Mouse (Mus musculus) liver, embryonic 14.5 days (tissue): ENCODE data around the gene Iqce. TPM values are rescaled to one million over a fixed set of nuclear protein-coding genes. Genes with fewer than 3 reads are reported as not detected.
A peak's percentile ranks its signal among the peaks of the same experiment; 100 is the strongest.

Source experiments
- ATAC-seq: fragments of 200-750 bp; cut with Nextera tagmentation; 2 replicates; pipeline ENCODE4 v1.8.0; 2017; ENCODE audit warnings: moderate number of reproducible peaks, mild to moderate bottlenecking, moderate library complexity; ENCODE audit not compliant: insufficient read depth
- DNase-seq, 3 experiments: peaks; one replicate each; pipeline ENCODE4 v3.0.0-alpha.2; 2012 to 2013; ENCODE audit warnings: low read depth in 3 of 3, low spot score in 3 of 3
- H3K27ac ChIP-seq: fragments of 300-500 bp; sonication (generic); 2 replicates; pipeline ENCODE4 v1.5.1; 2014; ENCODE audit warnings: moderate library complexity, mild to moderate bottlenecking, control low read depth, inconsistent platforms
- H3K27me3 ChIP-seq: fragments of 300-500 bp; sonication (generic); 2 replicates; pipeline ENCODE4 v1.6.1; 2014; ENCODE audit warnings: mild to moderate bottlenecking, low read length, moderate library complexity; ENCODE audit not compliant: control insufficient read depth, insufficient read depth
- H3K36me3 ChIP-seq: fragments of 300-500 bp; sonication (generic); replicated peaks from 2 replicates; pipeline ENCODE4 v1.6.1; 2014; ENCODE audit warnings: low read depth; ENCODE audit not compliant: control insufficient read depth, insufficient read depth
- H3K4me1 ChIP-seq, 2 experiments: fragments of 200-500 bp in 1 of 2; fragments of 300-500 bp in 1 of 2; sonication (generic) in 1 of 2; replicated peaks; 2 replicates each; pipeline ENCODE4 v1.6.1; 2012 to 2014; ENCODE audit warnings: antibody characterized with exemption in 1 of 2, inconsistent platforms in 1 of 2, low read length in 1 of 2; ENCODE audit not compliant: control insufficient read depth in 2 of 2, insufficient read depth in 2 of 2
- H3K4me2 ChIP-seq: fragments of 300-500 bp; sonication (generic); 2 replicates; pipeline ENCODE4 v1.6.1; 2014; ENCODE audit warnings: low read depth, mild to moderate bottlenecking, control low read depth, moderate library complexity
- H3K4me3 ChIP-seq, 2 experiments: fragments of 200-500 bp in 1 of 2; fragments of 300-500 bp in 1 of 2; sonication (generic) in 1 of 2; 2 replicates each; pipeline ENCODE4 v1.5.1; 2012 to 2014; ENCODE audit warnings: low read depth in 2 of 2, low read length in 2 of 2, mild to moderate bottlenecking in 2 of 2, control low read depth in 1 of 2, inconsistent platforms in 1 of 2, moderate library complexity in 1 of 2; ENCODE audit not compliant: insufficient read depth in 1 of 2
- H3K9ac ChIP-seq: fragments of 300-500 bp; sonication (generic); replicated peaks from 2 replicates; pipeline ENCODE4 v1.6.1; 2014; ENCODE audit warnings: mild to moderate bottlenecking, control low read depth, moderate library complexity
- H3K9me3 ChIP-seq: fragments of 300-500 bp; sonication (generic); 2 replicates; pipeline ENCODE4 v1.6.1; 2016; ENCODE audit warnings: low read length, mixed read lengths; ENCODE audit not compliant: control insufficient read depth
- CTCF ChIP-seq: IDR thresholded peaks from 2 replicates; pipeline ENCODE4 v1.5.1; 2016; ENCODE audit warnings: antibody characterized with exemption, low read depth, control low read depth
- EP300 ChIP-seq: IDR thresholded peaks from 2 replicates; pipeline ENCODE4 v1.6.1; 2016; ENCODE audit warnings: antibody characterized with exemption, low read depth
- WGBS: fragments of 180-500 bp; shearing (Covaris S2); extraction: QIAGEN DNeasy Blood & Tissue Kit; methylation state at CpG from one replicate; pipeline ENCODE4 v1.1.7; 2014; ENCODE audit not compliant: insufficient replicate concordance; 5-methylcytosine and 5-hydroxymethylcytosine counted together
- polyA plus RNA-seq, 2 experiments: library from polyadenylated mRNA; depleted of rRNA in 1 of 2; stranded (reverse) in 1 of 2; unstranded in 1 of 2; fragments of >200 nt; fragmentation: Nextera tagmentation in 1 of 2; extraction: Ambion mirVana in 1 of 2; gene quantifications; 2 replicates each; pipeline versions ENCODE4 v1.2.1 to v1.2.3; 2012 to 2014

The Iqce gene
- polyA plus RNA-seq, 2 experiments, result 3.4 to 3.8 TPM

DNA sequence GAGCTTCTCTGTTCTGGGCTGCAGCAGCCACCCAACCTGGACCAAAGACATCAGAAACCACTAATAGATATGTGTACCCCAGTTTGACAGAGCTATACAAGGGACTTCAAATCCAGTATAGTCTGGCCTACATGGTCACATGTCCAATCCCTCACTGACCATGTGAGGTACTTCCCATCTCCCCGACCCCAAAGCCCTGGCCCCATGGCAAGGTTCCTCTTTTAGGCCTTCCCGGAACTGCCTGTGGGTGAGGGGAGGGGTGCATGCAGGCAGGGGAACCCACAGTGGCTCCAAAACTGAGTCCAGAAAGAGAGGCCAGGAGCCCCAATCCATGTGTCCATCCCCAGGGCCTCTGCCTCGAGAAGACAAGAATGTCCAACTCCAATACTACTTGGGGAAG, 60.1 kb downstream of the Iqce start:
- TF ChIP-seq EP300 (no peak), CTCF (no peak)
- ATAC-seq, result no peak
- 29% methylated on average over 3 of the region's 3 CpGs for WGBS
- no peaks in the 10 kb centered on the region for H3K36me3 ChIP-seq
- no peak overlapping the region for H3K27ac ChIP-seq
- peaks cover 17 to 39% of the 10 kb centered on the region in 2 experiments for H3K4me1 ChIP-seq
- no peak overlapping the region for H3K4me3 ChIP-seq
- no peak for DNase-seq
- H3K4me2 ChIP-seq, result no peak overlapping the region
- no peaks in the 10 kb centered on the region for H3K9me3 ChIP-seq
- H3K9ac ChIP-seq, result no peak overlapping the region
- H3K27me3 ChIP-seq, result no peaks in the 10 kb centered on the region

DNA sequence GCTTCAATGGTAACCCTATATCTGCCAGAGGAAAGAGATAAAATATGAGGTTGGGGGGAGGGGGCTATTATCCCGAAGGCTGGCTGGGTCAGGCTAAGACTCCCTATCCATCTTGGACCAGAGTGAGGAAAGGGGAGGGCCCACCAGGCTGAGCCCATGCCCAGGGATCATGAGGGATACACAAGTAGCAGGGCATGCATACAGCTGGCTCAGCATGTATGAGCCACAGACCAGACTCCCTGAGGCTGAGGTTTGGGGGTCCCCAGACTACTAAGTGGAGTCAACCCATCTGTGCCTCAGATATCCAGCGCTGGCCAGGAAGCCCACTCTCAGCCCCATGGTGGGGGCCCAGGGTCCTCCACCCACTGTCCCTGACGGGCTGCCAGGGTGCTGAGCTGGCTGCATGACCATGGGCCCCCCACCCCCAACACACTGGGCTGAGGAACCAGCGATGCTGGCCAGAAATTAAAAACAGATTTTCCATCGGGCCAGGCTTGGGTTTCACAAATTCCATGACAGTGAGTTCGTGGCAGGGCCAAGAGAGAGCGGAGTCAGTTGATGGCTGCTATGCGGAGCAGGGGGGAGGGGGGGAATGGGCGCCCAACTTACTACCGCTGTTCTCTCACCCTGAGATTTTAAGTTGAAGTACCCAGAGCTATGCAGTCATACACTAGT, 60.8 kb downstream of the Iqce start:
- H3K9ac ChIP-seq, result no peak overlapping the region
- H3K36me3 ChIP-seq, result no peaks in the 10 kb centered on the region
- DNase-seq, result no peak
- 60% methylated on average over 10 of the region's 10 CpGs for WGBS
- no peak overlapping the region for H3K4me3 ChIP-seq
- H3K9me3 ChIP-seq, result no peaks in the 10 kb centered on the region
- peaks cover 17 to 35% of the 10 kb centered on the region in 2 experiments for H3K4me1 ChIP-seq
- no peaks in the 10 kb centered on the region for H3K27me3 ChIP-seq
- no peak for TF ChIP-seq EP300
- no peak for TF ChIP-seq CTCF
- no peak overlapping the region for H3K27ac ChIP-seq
- ATAC-seq, result no peak
- H3K4me2 ChIP-seq, result no peak overlapping the region

DNA sequence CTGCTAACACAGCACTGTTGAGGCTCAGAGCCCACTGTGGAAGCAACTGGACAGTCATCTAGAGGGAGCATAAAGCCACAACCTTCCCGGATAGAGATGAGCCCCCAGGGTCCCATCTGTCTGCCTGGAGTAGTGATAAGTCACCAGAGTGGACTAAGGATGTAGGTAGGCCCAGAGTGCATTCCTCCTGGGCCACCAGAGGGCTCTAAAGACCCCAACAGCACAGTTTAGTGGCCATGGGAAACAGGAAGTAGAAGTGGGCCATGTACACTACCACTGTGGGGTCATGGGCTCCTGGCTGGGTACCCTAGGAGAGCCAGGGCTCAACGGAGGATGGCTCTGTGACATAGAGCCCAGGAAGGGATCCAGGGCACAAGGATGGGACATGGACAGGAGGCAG, 61.4 kb downstream of the Iqce start:
- Histone ChIP-seq H3K4me1 (peaks cover 16 to 29% of the 10 kb centered on the region in 2 experiments), H3K4me3 (no peak overlapping the region), H3K36me3 (no peaks in the 10 kb centered on the region), H3K4me2 (no peak overlapping the region), H3K9me3 (no peaks in the 10 kb centered on the region), H3K9ac (no peak overlapping the region), H3K27ac (no peak overlapping the region), H3K27me3 (no peaks in the 10 kb centered on the region)
- TF ChIP-seq CTCF (peak; percentile 48), EP300 (no peak)
- WGBS, result 29% methylated on average over 2 of the region's 2 CpGs
- DNase-seq, result no peak
- ATAC-seq, result no peak

DNA sequence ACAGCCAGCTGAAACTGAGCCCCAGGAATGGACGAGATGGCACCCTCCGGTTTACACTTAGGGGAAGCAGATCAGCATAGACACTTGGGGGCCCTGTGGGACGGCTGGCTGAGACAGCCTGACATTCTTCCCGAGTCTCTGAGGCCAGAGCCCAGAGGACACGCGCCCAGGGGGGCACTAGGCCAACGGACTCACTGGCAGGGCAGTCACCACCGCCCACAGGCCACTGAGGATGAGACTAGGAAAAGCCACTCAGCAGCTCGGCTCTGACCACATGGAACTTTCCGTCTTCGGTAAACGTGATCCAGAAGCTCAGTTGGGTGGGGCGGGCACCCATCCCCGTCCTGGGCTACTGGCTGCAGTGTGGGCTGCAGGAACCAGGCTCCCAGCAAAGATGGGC, 62.3 kb downstream of the Iqce start:
- Histone ChIP-seq H3K9ac (no peak overlapping the region), H3K36me3 (no peaks in the 10 kb centered on the region), H3K4me2 (no peak overlapping the region), H3K4me1 (peaks cover 6 to 20% of the 10 kb centered on the region in 2 experiments), H3K27ac (no peak overlapping the region), H3K9me3 (no peaks in the 10 kb centered on the region), H3K27me3 (no peaks in the 10 kb centered on the region), H3K4me3 (no peak overlapping the region)
- 80% methylated on average over 14 of the region's 14 CpGs for WGBS
- DNase-seq (no peak), ATAC-seq (no peak)
- TF ChIP-seq CTCF, result no peak

DNA sequence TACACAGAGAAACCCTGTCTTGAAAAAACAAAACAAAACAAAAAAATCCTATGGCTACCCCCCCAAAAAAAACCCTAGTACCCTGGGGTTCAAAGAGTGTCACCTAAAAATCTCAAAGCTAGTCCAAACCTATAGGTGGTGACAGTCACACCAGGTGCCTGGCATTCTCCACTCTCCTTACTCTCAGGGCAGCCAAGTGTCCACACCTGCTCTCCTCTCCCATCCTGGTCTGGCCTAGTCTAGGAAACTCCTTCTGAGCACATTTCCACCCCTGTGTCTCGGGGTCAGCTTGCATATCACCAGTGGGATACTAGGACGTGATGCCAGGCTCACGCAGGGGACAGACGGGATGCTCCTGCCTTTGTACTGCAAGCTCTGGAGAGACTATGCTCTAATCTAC, 62.9 kb downstream of the Iqce start:
- no peak for TF ChIP-seq EP300
- TF ChIP-seq CTCF, result no peak
- Histone ChIP-seq H3K4me3 (no peak overlapping the region), H3K4me1 (peaks cover 1 to 15% of the 10 kb centered on the region in 2 experiments), H3K36me3 (no peaks in the 10 kb centered on the region), H3K4me2 (no peak overlapping the region), H3K9ac (no peak overlapping the region), H3K27me3 (no peaks in the 10 kb centered on the region), H3K9me3 (no peaks in the 10 kb centered on the region), H3K27ac (no peak overlapping the region)
- no peak for DNase-seq
- 71% methylated on average over 4 of the region's 4 CpGs for WGBS
- ATAC-seq, result no peak
